Mouse (Mus musculus): Measurements from ENCODE around the gene Wnt10a. TPM values are rescaled to one million over a fixed set of nuclear protein-coding genes. Genes with fewer than 3 reads are reported as not detected.

The Wnt10a gene
- total RNA-seq, 1 experiment = 1.5 TPM

- in situ Hi-C loops (cut with MboI; ENCODE audit: low sequenced_read_pairs in 2 of 2, unreplicated experiment in 2 of 2) = loop anchor here (10.0 kb wide), 2 partner anchors 81 to 111 kb away; partner anchors contain the start of genes Cdk5r2 (in 1 of the 2) and Fev (in 1 of the 2)
- Histone ChIP-seq H3K9ac (ENCODE audit: insufficient read depth, low read depth, low read length, poor library complexity, severe bottlenecking) (no peak overlapping the region), H3K27ac (ENCODE audit: insufficient read depth, low read depth, low read length, poor library complexity, severe bottlenecking) (no peak overlapping the region), H3K4me3 (ENCODE audit: insufficient read depth in 1 of 2, low read depth in 1 of 2, low read length in 2 of 2, poor library complexity in 1 of 2, severe bottlenecking in 1 of 2) (no peak overlapping the region), H3K4me1 (ENCODE audit: control insufficient read depth in 2 of 2, insufficient read depth in 2 of 2, low read length in 2 of 2, poor library complexity in 1 of 2) (peaks cover 5 to 20% of the 10 kb centered on the region in 2 experiments; a peak in 3 of 4 replicates), H3K9me3 (ENCODE audit: control insufficient read depth, insufficient read depth, low read depth, low read length) (no peaks in the 10 kb centered on the region), H3K36me3 (ENCODE audit: control insufficient read depth, insufficient read depth, low read length, poor library complexity, severe bottlenecking) (no peaks in the 10 kb centered on the region)
- no peak for TF ChIP-seq ZC3H11A (IDR thresholded peaks at IDR 0.05; ENCODE audit: borderline replicate concordance, low read depth, low read length)
- no peak for TF ChIP-seq ZNF384 (IDR thresholded peaks at IDR 0.05; ENCODE audit: low read depth, low read length)
- no peak for TF ChIP-seq MAFK (IDR thresholded peaks at IDR 0.05; ENCODE audit: insufficient read depth, low read depth, low read length)
- no peak for TF ChIP-seq CHD2 (IDR thresholded peaks at IDR 0.05; ENCODE audit: low read depth, low read length)
- TF ChIP-seq HCFC1 (IDR thresholded peaks at IDR 0.05; ENCODE audit: borderline replicate concordance, insufficient read depth, low read length) = no peak
- DNase-seq (ENCODE audit: low read depth, low spot score) = no peak
Observed at GRCm38 (mm10) chr1:74774062-74774461, 17.3 kb upstream of the Wnt10a start.

- Histone ChIP-seq H3K27ac (ENCODE audit: insufficient read depth, low read depth, low read length, poor library complexity, severe bottlenecking) (no peak overlapping the region), H3K4me1 (ENCODE audit: control insufficient read depth in 2 of 2, insufficient read depth in 2 of 2, low read length in 2 of 2, poor library complexity in 1 of 2) (peaks cover 11 to 25% of the 10 kb centered on the region in 2 experiments; a peak in 3 of 4 replicates), H3K36me3 (ENCODE audit: control insufficient read depth, insufficient read depth, low read length, poor library complexity, severe bottlenecking) (no peaks in the 10 kb centered on the region), H3K9me3 (ENCODE audit: control insufficient read depth, insufficient read depth, low read depth, low read length) (no peaks in the 10 kb centered on the region), H3K4me3 (ENCODE audit: insufficient read depth in 1 of 2, low read depth in 1 of 2, low read length in 2 of 2, poor library complexity in 1 of 2, severe bottlenecking in 1 of 2) (no peak overlapping the region), H3K9ac (ENCODE audit: insufficient read depth, low read depth, low read length, poor library complexity, severe bottlenecking) (no peak overlapping the region)
- TF ChIP-seq MAFK (IDR thresholded peaks at IDR 0.05; ENCODE audit: insufficient read depth, low read depth, low read length) = no peak
- no peak for TF ChIP-seq CHD2 (IDR thresholded peaks at IDR 0.05; ENCODE audit: low read depth, low read length)
- 0 out of 2 replicates have a peak, but pooled peaks have one; percentile 62 for TF ChIP-seq ZNF384 (IDR thresholded peaks at IDR 0.05; ENCODE audit: low read depth, low read length)
- TF ChIP-seq HCFC1 (IDR thresholded peaks at IDR 0.05; ENCODE audit: borderline replicate concordance, insufficient read depth, low read length) = no peak
- no peak for DNase-seq (ENCODE audit: low read depth, low spot score)
- in situ Hi-C loops (cut with MboI; ENCODE audit: low sequenced_read_pairs in 2 of 2, unreplicated experiment in 2 of 2) = loop anchor here (10.0 kb wide), 2 partner anchors 79 to 109 kb away; partner anchors contain the start of genes Cdk5r2 (in 1 of the 2) and Fev (in 1 of the 2)
Observed at GRCm38 (mm10) chr1:74775816-74776215, 15.5 kb upstream of the Wnt10a start.

GRCm38 (mm10) chr1:74778934-74779486 is 12.3 kb upstream of the Wnt10a start:
- no peak overlapping the region for H3K27ac ChIP-seq (ENCODE audit: insufficient read depth, low read depth, low read length, poor library complexity, severe bottlenecking)
- H3K36me3 ChIP-seq (ENCODE audit: control insufficient read depth, insufficient read depth, low read length, poor library complexity, severe bottlenecking) = no peaks in the 10 kb centered on the region
- in situ Hi-C loops (cut with MboI; ENCODE audit: low sequenced_read_pairs in 2 of 2, unreplicated experiment in 2 of 2) = loop anchor here (10.0 kb wide), 2 partner anchors 76 to 106 kb away; partner anchors contain the start of genes Cdk5r2 (in 1 of the 2) and Fev (in 1 of the 2)
- H3K4me1 ChIP-seq (ENCODE audit: control insufficient read depth in 2 of 2, insufficient read depth in 2 of 2, low read length in 2 of 2, poor library complexity in 1 of 2) = peaks cover 10 to 34% of the 10 kb centered on the region in 2 experiments; a peak in 3 of 4 replicates
- TF ChIP-seq ZNF384 (IDR thresholded peaks at IDR 0.05; ENCODE audit: low read depth, low read length) (no peak), HCFC1 (IDR thresholded peaks at IDR 0.05; ENCODE audit: borderline replicate concordance, insufficient read depth, low read length) (no peak), CHD2 (IDR thresholded peaks at IDR 0.05; ENCODE audit: low read depth, low read length) (no peak), ZC3H11A (IDR thresholded peaks at IDR 0.05; ENCODE audit: borderline replicate concordance, low read depth, low read length) (no peak), MAFK (IDR thresholded peaks at IDR 0.05; ENCODE audit: insufficient read depth, low read depth, low read length) (no peak)
- H3K9me3 ChIP-seq (ENCODE audit: control insufficient read depth, insufficient read depth, low read depth, low read length) = no peaks in the 10 kb centered on the region
- no peak overlapping the region for H3K9ac ChIP-seq (ENCODE audit: insufficient read depth, low read depth, low read length, poor library complexity, severe bottlenecking)
- DNase-seq (ENCODE audit: low read depth, low spot score) = no peak
- no peak overlapping the region for H3K4me3 ChIP-seq (ENCODE audit: insufficient read depth in 1 of 2, low read depth in 1 of 2, low read length in 2 of 2, poor library complexity in 1 of 2, severe bottlenecking in 1 of 2)

GRCm38 (mm10) chr1:74782045-74782444 is 9.3 kb upstream of the Wnt10a start:
- H3K4me3 ChIP-seq (ENCODE audit: insufficient read depth in 1 of 2, low read depth in 1 of 2, low read length in 2 of 2, poor library complexity in 1 of 2, severe bottlenecking in 1 of 2) = peak overlapping the region; percentile 23 to 35; a peak in 2 of 4 replicates
- H3K4me1 ChIP-seq (ENCODE audit: control insufficient read depth in 2 of 2, insufficient read depth in 2 of 2, low read length in 2 of 2, poor library complexity in 1 of 2) = peaks cover 10 to 23% of the 10 kb centered on the region in 2 experiments; a peak in 3 of 4 replicates
- no peak overlapping the region for H3K27ac ChIP-seq (ENCODE audit: insufficient read depth, low read depth, low read length, poor library complexity, severe bottlenecking)
- DNase-seq (ENCODE audit: low read depth, low spot score) = no peak
- H3K9me3 ChIP-seq (ENCODE audit: control insufficient read depth, insufficient read depth, low read depth, low read length) = no peaks in the 10 kb centered on the region
- no peak overlapping the region; the same call in 1 of the 2 replicates for H3K9ac ChIP-seq (ENCODE audit: insufficient read depth, low read depth, low read length, poor library complexity, severe bottlenecking)
- TF ChIP-seq MAFK (IDR thresholded peaks at IDR 0.05; ENCODE audit: insufficient read depth, low read depth, low read length) (no peak), CHD2 (IDR thresholded peaks at IDR 0.05; ENCODE audit: low read depth, low read length) (no peak), HCFC1 (IDR thresholded peaks at IDR 0.05; ENCODE audit: borderline replicate concordance, insufficient read depth, low read length) (no peak), ZNF384 (IDR thresholded peaks at IDR 0.05; ENCODE audit: low read depth, low read length) (no peak)
- no peaks in the 10 kb centered on the region for H3K36me3 ChIP-seq (ENCODE audit: control insufficient read depth, insufficient read depth, low read length, poor library complexity, severe bottlenecking)
- in situ Hi-C loops (cut with MboI; ENCODE audit: low sequenced_read_pairs in 2 of 2, unreplicated experiment in 2 of 2) = no loop called here

Measured in ES-E14 (cell line).